Mouse (Mus musculus) hindbrain, embryonic 10.5 days (tissue): ENCODE results near the gene 1500011B03Rik. TPM values are rescaled to one million over a fixed set of nuclear protein-coding genes. Genes with fewer than 3 reads are reported as not detected.

Experiments
- DNase-seq: peaks from one replicate; pipeline ENCODE4 v3.0.0-alpha.2; 2017; ENCODE audit warnings: low spot score
- H3K27ac ChIP-seq: fragments of 300-500 bp; sonication (generic); 2 replicates; pipeline ENCODE4 v1.5.1; 2016; ENCODE audit warnings: mild to moderate bottlenecking, moderate library complexity
- H3K27me3 ChIP-seq: fragments of 300-500 bp; sonication (generic); 2 replicates; pipeline ENCODE4 v1.6.1; 2016; ENCODE audit warnings: mild to moderate bottlenecking; ENCODE audit not compliant: poor library complexity, insufficient read depth, severe bottlenecking
- H3K36me3 ChIP-seq: fragments of 300-500 bp; sonication (generic); 2 replicates; pipeline ENCODE4 v1.6.1; 2016; ENCODE audit warnings: mild to moderate bottlenecking, moderate library complexity
- H3K4me1 ChIP-seq: fragments of 300-500 bp; sonication (generic); replicated peaks from 2 replicates; pipeline ENCODE4 v1.6.1; 2016; ENCODE audit warnings: mild to moderate bottlenecking
- H3K4me3 ChIP-seq: fragments of 300-500 bp; sonication (generic); 2 replicates; pipeline ENCODE4 v1.5.1; 2016; ENCODE audit warnings: mild to moderate bottlenecking, moderate library complexity
- H3K9me3 ChIP-seq: fragments of 300-500 bp; sonication (generic); 2 replicates; pipeline ENCODE4 v1.6.1; 2016; ENCODE audit warnings: mild to moderate bottlenecking, moderate library complexity
- WGBS: fragments of 180-500 bp; shearing (Covaris S2); methylation state at CpG from one replicate; pipeline ENCODE4 v1.1.7; 2016; 5-methylcytosine and 5-hydroxymethylcytosine counted together
- polyA plus RNA-seq: library from polyadenylated mRNA; unstranded; fragments of >200 nt; fragmentation: Nextera tagmentation; extraction: Ambion mirVana; gene quantifications from 2 replicates; pipeline ENCODE4 v1.2.1, GENCODE M21; 2016

Gene 1500011B03Rik
- polyA plus RNA-seq, 1 experiment from 2014 or later = 159 TPM

GRCm38 (mm10) chr5:114836886-114837285, 13.6 kb upstream of the 1500011B03Rik start:
- Histone ChIP-seq H3K27me3 (no peaks in the 10 kb centered on the region), H3K4me3 (no peak overlapping the region), H3K27ac (no peak overlapping the region), H3K4me1 (0 out of 2 replicates have a peak, but pooled peaks cover 1% of the 10 kb centered on the region), H3K9me3 (no peaks in the 10 kb centered on the region), H3K36me3 (no peaks in the 10 kb centered on the region)
- 63% methylated on average over 12 of the region's 12 CpGs for WGBS
- no peak for DNase-seq

- no peak for DNase-seq
- no peaks in the 10 kb centered on the region for H3K9me3 ChIP-seq
- H3K36me3 ChIP-seq = no peaks in the 10 kb centered on the region
- no peak overlapping the region for H3K4me3 ChIP-seq
- no peaks in the 10 kb centered on the region for H3K27me3 ChIP-seq
- WGBS = 69% methylated on average over 3 of the region's 3 CpGs
- H3K27ac ChIP-seq = no peak overlapping the region
- peaks cover 9% of the 10 kb centered on the region for H3K4me1 ChIP-seq
These were observed 6.5 kb upstream of the 1500011B03Rik start for GRCm38 (mm10) chr5:114829740-114830139.

- DNase-seq = no peak
- H3K4me1 ChIP-seq = peaks cover 13% of the 10 kb centered on the region
- no peaks in the 10 kb centered on the region for H3K27me3 ChIP-seq
- H3K27ac ChIP-seq = no peak overlapping the region
- H3K4me3 ChIP-seq = no peak overlapping the region
- no peaks in the 10 kb centered on the region for H3K9me3 ChIP-seq
- H3K36me3 ChIP-seq = peaks cover under 1% of the 10 kb centered on the region; the same call in 1 of the 2 replicates
- WGBS = 93% methylated on average over 12 of the region's 12 CpGs
These were observed 4.2 kb upstream of the 1500011B03Rik start for GRCm38 (mm10) chr5:114827427-114827826.

GRCm38 (mm10) chr5:114825978-114826691, 2.9 kb upstream of the 1500011B03Rik start:
- Histone ChIP-seq H3K27me3 (no peaks in the 10 kb centered on the region), H3K27ac (peak overlapping the region; percentile 83), H3K4me3 (peak overlapping the region; percentile 52), H3K36me3 (peaks cover 14% of the 10 kb centered on the region), H3K9me3 (peaks cover 7% of the 10 kb centered on the region; the same call in 1 of the 2 replicates), H3K4me1 (peaks cover 14% of the 10 kb centered on the region)
- peak; percentile 90 for DNase-seq
- 11% methylated on average over 27 of the region's 27 CpGs for WGBS

GRCm38 (mm10) chr5:114824197-114824596, 929 bp upstream of the 1500011B03Rik start:
- Histone ChIP-seq H3K27ac (no peak overlapping the region), H3K4me1 (peaks cover 14% of the 10 kb centered on the region), H3K9me3 (peaks cover 7% of the 10 kb centered on the region; the same call in 1 of the 2 replicates), H3K36me3 (peaks cover 21% of the 10 kb centered on the region), H3K27me3 (no peaks in the 10 kb centered on the region), H3K4me3 (peak overlapping the region; percentile 18; the same call in 1 of the 2 replicates)
- DNase-seq = peak; percentile 49
- WGBS = 20% methylated on average over 9 of the region's 9 CpGs

GRCm38 (mm10) chr5:114818124-114818523, 5.1 kb downstream of the 1500011B03Rik start:
- no peak for DNase-seq
- 80% methylated on average over 11 of the region's 11 CpGs for WGBS
- H3K9me3 ChIP-seq = peaks cover 7% of the 10 kb centered on the region; the same call in 1 of the 2 replicates

GRCm38 (mm10) chr5:114816599-114816998, 6.7 kb downstream of the 1500011B03Rik start:
- no peak for DNase-seq

More at GRCm38 (mm10) chr5:114818124-114818523, 5.1 kb downstream of the 1500011B03Rik start:
- H3K4me1 ChIP-seq = peaks cover 15% of the 10 kb centered on the region; the same call in 1 of the 2 replicates
- H3K27me3 ChIP-seq = no peaks in the 10 kb centered on the region
- no peak overlapping the region for H3K4me3 ChIP-seq
- H3K27ac ChIP-seq = no peak overlapping the region
- peaks cover 25% of the 10 kb centered on the region for H3K36me3 ChIP-seq

GRCm38 (mm10) chr5:114813525-114814181, 9.6 kb downstream of the 1500011B03Rik start:
- Histone ChIP-seq H3K27me3 (no peaks in the 10 kb centered on the region), H3K4me1 (peaks cover 32% of the 10 kb centered on the region), H3K4me3 (peak overlapping the region; percentile 90), H3K9me3 (no peaks in the 10 kb centered on the region), H3K27ac (peak overlapping the region; percentile 93), H3K36me3 (peaks cover 42% of the 10 kb centered on the region)
- peak; percentile 91 for DNase-seq
- under 1% methylated on average over 50 of the region's 50 CpGs for WGBS

More at GRCm38 (mm10) chr5:114816599-114816998, 6.7 kb downstream of the 1500011B03Rik start:
- Histone ChIP-seq H3K9me3 (peaks cover 3% of the 10 kb centered on the region; the same call in 1 of the 2 replicates), H3K27ac (no peak overlapping the region), H3K27me3 (no peaks in the 10 kb centered on the region), H3K4me1 (peaks cover 23% of the 10 kb centered on the region), H3K4me3 (no peak overlapping the region), H3K36me3 (peaks cover 27% of the 10 kb centered on the region)
- 75% methylated on average over 6 of the region's 6 CpGs for WGBS

GRCm38 (mm10) chr5:114809826-114810225, 13.4 kb downstream of the 1500011B03Rik start:
- H3K27ac ChIP-seq = no peak overlapping the region
- no peak overlapping the region for H3K4me3 ChIP-seq
- DNase-seq = no peak
- H3K9me3 ChIP-seq = no peaks in the 10 kb centered on the region
- 92% methylated on average over 5 of the region's 5 CpGs for WGBS
- peaks cover 25% of the 10 kb centered on the region for H3K4me1 ChIP-seq
- no peaks in the 10 kb centered on the region for H3K27me3 ChIP-seq
- H3K36me3 ChIP-seq = peaks cover 76% of the 10 kb centered on the region

GRCm38 (mm10) chr5:114809181-114809756, 14.0 kb downstream of the 1500011B03Rik start:
- Histone ChIP-seq H3K9me3 (no peaks in the 10 kb centered on the region), H3K36me3 (peaks cover 82% of the 10 kb centered on the region), H3K27me3 (no peaks in the 10 kb centered on the region), H3K27ac (no peak overlapping the region), H3K4me3 (no peak overlapping the region), H3K4me1 (peaks cover 27% of the 10 kb centered on the region)
- no peak for DNase-seq
- 77% methylated on average over 10 of the region's 10 CpGs for WGBS

- no peaks in the 10 kb centered on the region for H3K9me3 ChIP-seq
- WGBS = 82% methylated on average over 8 of the region's 8 CpGs
- H3K36me3 ChIP-seq = peaks cover 91% of the 10 kb centered on the region
- H3K27ac ChIP-seq = no peak overlapping the region
- H3K4me3 ChIP-seq = no peak overlapping the region
- DNase-seq = no peak
- H3K27me3 ChIP-seq = no peaks in the 10 kb centered on the region
- peaks cover 27% of the 10 kb centered on the region for H3K4me1 ChIP-seq
These were observed 14.9 kb downstream of the 1500011B03Rik start for GRCm38 (mm10) chr5:114808385-114808784.

GRCm38 (mm10) chr5:114807893-114808292, 15.4 kb downstream of the 1500011B03Rik start:
- Histone ChIP-seq H3K9me3 (no peaks in the 10 kb centered on the region), H3K4me3 (no peak overlapping the region), H3K4me1 (peaks cover 26% of the 10 kb centered on the region), H3K27me3 (no peaks in the 10 kb centered on the region), H3K27ac (no peak overlapping the region), H3K36me3 (peaks cover 95% of the 10 kb centered on the region)
- DNase-seq = no peak
- WGBS = 65% methylated on average over 6 of the region's 6 CpGs
